Mouse (Mus musculus) megakaryocyte-erythroid progenitor cell, adult 5-6 weeks (primary cell): Measurements from ENCODE around the gene Cenpl. TPM values are rescaled to one million over a fixed set of nuclear protein-coding genes. Genes with fewer than 3 reads are reported as not detected.

Experiments used
- total RNA-seq, 2 experiments: library from RNA; stranded (forward) in 1 of 2; stranded (reverse) in 1 of 2; fragments of 200-1000, 215-1000 nt in 1 of 2; fragments of >200 nt in 1 of 2; fragmentation: Nextera tagmentation in 1 of 2; gene quantifications; 2 replicates each; pipeline ENCODE4 v1.2.3; 2014 to 2017

The Cenpl gene
- total RNA-seq, 2 experiments from 2014 or later: 10.2 to 28.3 TPM

Other genes with a start within 250 kb of the Cenpl start
- gene Rc3h1, start 164.3 kb upstream of the Cenpl start, total RNA-seq (2014; fragmentation: Nextera tagmentation): 31.5 and 34.3 TPM in 2 replicates
- gene Rc3h1, start 164.3 kb upstream of the Cenpl start, total RNA-seq (2017): 18.6 and 28.3 TPM in 2 replicates
- gene Serpinc1, start 92.1 kb upstream of the Cenpl start, total RNA-seq (2014; fragmentation: Nextera tagmentation): 0.35 and 0.42 TPM in 2 replicates
- 1.1 TPM in 1 of 2 replicates, not detected in the other for gene Serpinc1, start 92.1 kb upstream of the Cenpl start, total RNA-seq (2017)
- 5.4 and 11.5 TPM in 2 replicates for gene Zbtb37, start 35.9 kb upstream of the Cenpl start, total RNA-seq (2014; fragmentation: Nextera tagmentation)
- gene Zbtb37, start 35.9 kb upstream of the Cenpl start, total RNA-seq (2017): 7.5 and 8.3 TPM in 2 replicates
- 35.8 and 58.5 TPM in 2 replicates for gene Dars2, start 55 bp upstream of the Cenpl start, total RNA-seq (2014; fragmentation: Nextera tagmentation)
- gene Dars2, start 55 bp upstream of the Cenpl start, total RNA-seq (2017): 36.9 and 52.1 TPM in 2 replicates
- 28.8 and 31.6 TPM in 2 replicates for gene Klhl20, start 60.8 kb downstream of the Cenpl start, total RNA-seq (2014; fragmentation: Nextera tagmentation)
- 12.5 and 21.5 TPM in 2 replicates for gene Klhl20, start 60.8 kb downstream of the Cenpl start, total RNA-seq (2017)
- not detected in 2 replicates for gene Ankrd45, start 72.0 kb downstream of the Cenpl start, total RNA-seq (2014; fragmentation: Nextera tagmentation)
- not detected in 2 replicates for gene Ankrd45, start 72.0 kb downstream of the Cenpl start, total RNA-seq (2017)
- not detected in 2 replicates for gene Tex50, start 88.6 kb downstream of the Cenpl start, total RNA-seq (2014; fragmentation: Nextera tagmentation)
- gene Tex50, start 88.6 kb downstream of the Cenpl start, total RNA-seq (2017): not detected in 2 replicates
- gene Prdx6, start 180.5 kb downstream of the Cenpl start, total RNA-seq (2014; fragmentation: Nextera tagmentation): 378 and 558 TPM in 2 replicates
- 583 and 708 TPM in 2 replicates for gene Prdx6, start 180.5 kb downstream of the Cenpl start, total RNA-seq (2017)